Mouse (Mus musculus) adrenal gland, adult 18-20 months (tissue): Measurements from ENCODE around the gene Pgbd5. TPM values are rescaled to one million over a fixed set of nuclear protein-coding genes. Genes with fewer than 3 reads are reported as not detected.

Experiments used
- DNase-seq, 2 experiments: peaks; one replicate each; pipeline ENCODE4 v3.0.0; 2021 to 2022; ENCODE audit warnings: low spot score in 2 of 2
- total RNA-seq, 2 experiments: library from RNA; stranded (reverse); gene quantifications; 1 replicate in 1 of 2; 2 replicates in 1 of 2; pipeline ENCODE4 v1.2.3; 2021

Gene Pgbd5
- total RNA-seq, 2 experiments from 2014 or later, result 3.9 to 6.0 TPM

GRCm38 (mm10) chr8:124393927-124394326 lies 45.5 kb downstream of the Pgbd5 start:
- no peak for DNase-seq

- no peak for DNase-seq
Measured at GRCm38 (mm10) chr8:124393013-124393412, 46.4 kb downstream of the Pgbd5 start.

GRCm38 (mm10) chr8:124392271-124393012 lies 47.0 kb downstream of the Pgbd5 start:
- no peak for DNase-seq

DNA sequence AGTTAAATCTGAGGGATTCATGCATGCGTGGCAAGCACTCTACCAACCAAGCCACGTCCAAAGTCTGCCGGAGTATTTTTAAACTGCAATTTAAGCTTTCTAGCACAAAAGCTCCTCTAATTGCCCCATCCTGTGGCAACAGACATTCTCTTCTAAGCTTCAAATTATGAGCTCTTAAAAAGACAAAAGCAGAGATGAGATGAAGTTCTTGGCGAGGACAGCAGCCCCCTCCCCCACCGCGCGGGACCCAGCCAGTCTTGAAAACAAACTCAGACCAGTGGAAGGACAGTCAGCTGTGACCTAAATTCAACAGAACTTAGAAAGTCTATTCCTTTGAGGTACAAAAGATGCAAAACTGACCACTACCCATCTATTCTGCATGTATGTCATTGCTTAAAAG lies 48.3 kb downstream of the Pgbd5 start:
- no peak for DNase-seq

GRCm38 (mm10) chr8:124389495-124389894 lies 50.0 kb downstream of the Pgbd5 start:
- no peak for DNase-seq

DNA sequence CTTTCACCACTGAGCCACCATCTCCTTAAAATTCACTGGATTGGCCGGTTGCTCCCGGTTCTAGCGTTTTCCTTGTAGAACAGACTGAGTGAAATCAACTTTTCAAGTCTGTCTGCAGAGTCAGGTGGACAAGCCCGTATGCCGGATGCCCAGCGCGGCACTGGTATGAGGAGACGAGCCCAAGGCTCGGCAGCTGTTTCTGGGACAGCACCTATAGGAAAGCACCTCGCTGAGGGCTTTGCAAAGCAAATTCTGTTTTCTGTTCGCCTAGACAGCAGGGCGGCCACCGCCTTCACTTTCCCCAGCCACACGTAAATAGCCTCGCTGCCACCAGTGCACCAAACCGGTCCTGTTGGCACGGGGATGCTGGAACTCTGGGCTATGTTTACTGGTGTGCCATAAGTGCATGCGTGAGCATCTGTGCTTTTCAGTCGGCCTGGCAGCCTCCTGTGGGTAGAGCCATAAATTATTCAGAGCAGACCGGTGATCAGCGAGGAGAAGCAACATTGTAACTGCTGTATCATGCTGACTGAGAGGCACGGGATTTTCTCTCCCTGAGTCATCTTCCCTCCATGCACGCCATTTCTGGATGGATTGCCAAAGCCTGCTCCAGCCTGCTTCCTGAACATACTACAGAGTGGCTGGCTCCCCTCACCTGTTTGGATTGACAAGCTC lies 53.1 kb downstream of the Pgbd5 start:
- peak in 1 of 2 experiments; percentile 33 for DNase-seq

DNA sequence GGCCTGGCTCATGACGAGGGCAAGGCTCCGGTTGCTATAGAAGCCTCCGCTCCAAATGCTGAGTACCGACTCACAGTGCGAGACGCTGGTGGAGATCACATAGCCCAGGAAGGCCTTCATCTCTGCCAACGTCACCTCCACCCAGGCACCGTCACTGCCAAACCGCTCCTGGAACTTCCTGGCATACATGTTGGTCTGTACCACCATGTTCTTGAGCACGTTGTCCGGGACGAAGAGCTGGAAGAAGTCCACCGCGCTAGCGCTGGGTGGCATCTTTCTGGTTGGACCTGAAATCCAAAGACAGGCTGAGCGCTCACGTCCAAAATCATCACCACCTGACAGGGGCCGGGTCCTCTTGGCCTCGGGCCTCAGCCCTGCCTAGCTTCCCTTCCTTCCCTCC lies 55.1 kb downstream of the Pgbd5 start:
- DNase-seq, result no peak

- DNase-seq, result no peak
Measured at GRCm38 (mm10) chr8:124382235-124382634, 57.2 kb downstream of the Pgbd5 start.

GRCm38 (mm10) chr8:124379289-124379688 lies 60.2 kb downstream of the Pgbd5 start:
- no peak for DNase-seq

DNA sequence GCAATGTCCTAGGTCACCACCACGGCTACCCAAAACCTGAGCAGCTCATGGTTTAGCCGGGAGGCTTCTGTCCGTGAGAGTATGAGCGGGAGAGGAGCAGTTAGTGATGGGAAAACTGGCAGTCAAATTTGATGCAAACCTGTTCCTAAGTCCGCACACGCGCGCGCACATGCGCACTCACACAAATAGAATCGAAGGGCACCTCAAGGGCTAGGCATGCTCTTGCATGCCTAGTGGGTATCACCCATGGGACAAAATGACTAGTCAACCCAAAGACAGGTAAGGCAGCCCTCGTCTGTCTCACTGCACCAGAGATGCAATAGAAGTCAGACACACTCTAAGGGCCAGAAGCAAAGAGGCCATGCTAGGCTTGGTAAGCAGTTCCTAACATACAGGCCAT lies 63.1 kb downstream of the Pgbd5 start:
- no peak for DNase-seq

DNA sequence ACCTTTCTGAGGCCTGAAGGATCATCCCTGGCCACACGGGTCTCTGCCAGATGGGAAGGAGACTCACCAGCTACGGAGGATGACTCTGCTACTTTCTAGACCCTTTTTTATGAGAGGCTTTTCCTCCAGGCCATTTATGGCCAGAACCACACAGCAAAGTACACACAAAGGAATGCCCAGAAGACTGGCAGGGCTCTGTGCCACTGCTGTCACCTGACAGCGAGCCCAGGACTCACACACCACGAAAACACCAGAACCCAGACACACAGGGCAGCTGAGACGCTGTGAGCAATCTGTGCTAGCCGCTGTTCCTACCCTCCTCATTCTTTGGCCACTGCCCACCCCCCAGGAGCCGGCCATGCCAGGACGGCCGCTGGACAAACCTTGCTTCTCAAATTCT lies 63.7 kb downstream of the Pgbd5 start:
- no peak for DNase-seq

DNA sequence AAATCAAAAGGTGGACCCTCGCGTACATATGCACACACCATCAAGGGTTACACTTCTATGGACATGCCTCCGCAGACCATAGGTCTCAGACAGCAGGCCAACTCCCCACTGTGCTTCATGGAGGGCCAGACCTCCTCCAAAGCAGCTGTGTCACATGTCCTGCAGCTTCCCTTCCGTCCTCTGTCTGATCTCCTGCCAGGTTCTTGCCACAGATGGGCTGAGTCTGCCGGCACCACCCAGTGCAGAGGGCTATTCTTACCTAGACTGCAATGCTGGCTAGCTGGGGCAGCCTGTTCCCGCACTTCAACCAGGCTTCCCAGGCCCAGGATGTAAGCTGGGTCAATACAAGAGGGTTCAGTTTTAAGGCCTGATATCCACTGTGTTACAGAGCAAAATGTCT lies 64.3 kb downstream of the Pgbd5 start:
- no peak for DNase-seq

DNA sequence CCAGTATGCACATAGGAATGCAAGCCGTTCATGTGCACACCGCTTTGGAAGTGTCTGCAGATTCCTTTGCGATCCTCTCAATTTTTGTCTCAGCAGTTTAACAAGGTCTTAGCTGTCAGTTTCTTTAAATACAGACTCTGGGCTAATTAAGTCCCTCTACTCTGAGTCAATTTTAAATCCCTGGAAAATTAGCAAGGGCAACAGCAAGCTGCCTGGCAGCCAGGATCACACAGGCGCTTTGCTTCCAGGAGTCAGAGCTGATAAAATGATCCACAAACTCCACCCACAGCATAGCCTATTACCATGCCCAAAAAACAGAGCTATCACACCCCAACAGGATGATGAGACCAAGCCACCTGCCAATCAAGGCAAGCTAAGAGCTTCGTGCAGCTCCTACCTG lies 65.7 kb downstream of the Pgbd5 start:
- no peak for DNase-seq

GRCm38 (mm10) chr8:124371410-124372123 lies 67.9 kb downstream of the Pgbd5 start:
- no peak for DNase-seq

GRCm38 (mm10) chr8:124370422-124371183 lies 68.9 kb downstream of the Pgbd5 start:
- DNase-seq, result no peak

DNA sequence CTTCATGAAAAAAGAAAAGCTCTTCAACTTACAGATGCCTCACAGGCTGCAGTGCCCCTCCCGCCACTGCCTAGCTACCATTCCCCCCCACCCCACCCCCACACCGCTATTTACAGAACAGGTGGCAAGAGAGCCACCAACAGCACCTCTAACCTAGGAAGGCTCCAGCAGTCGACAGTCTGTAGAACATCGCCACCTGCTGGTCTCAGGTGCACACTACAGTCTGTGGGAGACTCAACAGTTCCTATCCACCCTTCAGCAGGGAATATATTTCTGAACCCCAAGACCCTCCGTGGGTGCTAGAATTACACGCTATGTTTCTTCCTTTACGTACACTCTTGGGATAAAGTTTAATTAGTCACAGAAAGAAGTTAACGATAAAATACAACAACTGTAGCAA lies 71.2 kb downstream of the Pgbd5 start:
- peak; percentile 62 to 67 for DNase-seq

- DNase-seq, result no peak
Measured at GRCm38 (mm10) chr8:124363337-124363736, 76.1 kb downstream of the Pgbd5 start.

GRCm38 (mm10) chr8:124362589-124362988 lies 76.9 kb downstream of the Pgbd5 start:
- DNase-seq, result no peak

GRCm38 (mm10) chr8:124361773-124362427 lies 77.6 kb downstream of the Pgbd5 start:
- DNase-seq, result no peak

GRCm38 (mm10) chr8:124360911-124361310 lies 78.5 kb downstream of the Pgbd5 start:
- no peak for DNase-seq

GRCm38 (mm10) chr8:124351636-124352035 lies 87.8 kb downstream of the Pgbd5 start:
- no peak for DNase-seq
